Mouse (Mus musculus): ENCODE measurements at regions not wholly inside any gene's neighbourhood (a gene's known extent, or its start where the extent isn't known, plus 50 kb on each side); places are given as distances from the start of the nearest gene placed in this dataset.

DNA sequence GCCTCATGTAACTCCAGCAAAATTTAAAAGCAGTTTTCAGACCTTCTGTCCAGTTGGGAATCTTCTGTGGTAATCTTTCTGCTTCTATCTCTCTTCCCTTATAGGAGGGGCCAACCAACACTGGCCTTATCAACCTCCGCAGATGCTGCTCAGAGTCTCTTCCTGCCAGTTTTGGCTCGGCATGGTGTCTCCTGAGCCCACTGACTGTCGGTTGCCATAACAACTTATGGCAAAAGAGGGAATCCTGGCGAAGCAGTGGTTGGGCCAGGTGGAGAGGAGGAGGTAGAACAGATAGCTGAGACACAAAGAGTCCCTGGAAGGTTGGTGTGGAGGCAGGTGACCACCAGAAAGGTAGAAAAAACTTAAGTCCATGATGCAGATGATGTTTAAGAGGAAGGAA lies 562.4 kb downstream of the Inhba start:
- TF ChIP-seq CTCF (IDR thresholded peaks at IDR 0.05; ENCODE audit: control insufficient read depth, insufficient read depth, insufficient replicate concordance, low read depth, low read length) = no peak
- TF ChIP-seq POLR2A (IDR thresholded peaks at IDR 0.05; ENCODE audit: control insufficient read depth, low read depth, low read length) = no peak

Measured in testis, adult 2 months (tissue).